Mouse (Mus musculus) lung, postnatal 25 days (tissue): ENCODE data around the gene Sdc4.

Experiments used
- DNase-seq: peaks from one replicate; pipeline ENCODE4 v3.0.0; 2022; ENCODE audit warnings: low spot score

Sdc4 gene

GRCm38 (mm10) chr2:164403396-164404081 is 40.1 kb downstream of the Sdc4 start:
- peak; percentile 81 for DNase-seq

GRCm38 (mm10) chr2:164402906-164403305 is 40.8 kb downstream of the Sdc4 start, which contains the start of gene Rbpjl:
Rbpjl (plus strand) TSS chr2:164403141.
- peak; percentile 82 for DNase-seq

GRCm38 (mm10) chr2:164396911-164397310 is 46.8 kb downstream of the Sdc4 start:
- no peak for DNase-seq

- no peak for DNase-seq
Observed at GRCm38 (mm10) chr2:164396076-164396475, 47.6 kb downstream of the Sdc4 start.

- DNase-seq, result no peak
Observed at GRCm38 (mm10) chr2:164393126-164393525, 50.6 kb downstream of the Sdc4 start.

- peak; percentile 80 for DNase-seq
Observed at GRCm38 (mm10) chr2:164389499-164389898, 54.2 kb downstream of the Sdc4 start.

GRCm38 (mm10) chr2:164389020-164389419 is 54.7 kb downstream of the Sdc4 start, which contains the start of gene Slpi:
Slpi (minus strand) TSS chr2:164389095.
- no peak for DNase-seq

GRCm38 (mm10) chr2:164386953-164387352 is 56.7 kb downstream of the Sdc4 start:
- DNase-seq, result peak; percentile 52

- DNase-seq, result no peak
Observed at GRCm38 (mm10) chr2:164385927-164386763, 57.5 kb downstream of the Sdc4 start.

- no peak for DNase-seq
Observed at GRCm38 (mm10) chr2:164383656-164384399, 59.9 kb downstream of the Sdc4 start.

GRCm38 (mm10) chr2:164382971-164383370 is 60.7 kb downstream of the Sdc4 start:
- DNase-seq, result no peak

GRCm38 (mm10) chr2:164381726-164382125 is 62.0 kb downstream of the Sdc4 start:
- no peak for DNase-seq

- no peak for DNase-seq
Observed at GRCm38 (mm10) chr2:164377478-164378426, 65.9 kb downstream of the Sdc4 start.
